Mouse (Mus musculus) cortical plate, adult 2 months (tissue): ENCODE measurements around the gene Blnk.

Source experiments
- CTCF ChIP-seq: fragments of 200-500 bp; IDR thresholded peaks from 2 replicates; pipeline ENCODE4 v1.5.1; 2011; ENCODE audit warnings: mild to moderate bottlenecking, control low read depth, low read length; ENCODE audit not compliant: insufficient read depth; ENCODE audit errors: extremely low read depth
- POLR2A ChIP-seq: fragments of 200-500 bp; IDR thresholded peaks from 2 replicates; pipeline ENCODE4 v1.6.1; 2011; ENCODE audit warnings: mild to moderate bottlenecking, low read length, control low read depth; ENCODE audit not compliant: insufficient read depth; ENCODE audit errors: extremely low read depth

- no peak for TF ChIP-seq POLR2A
- TF ChIP-seq CTCF, result no peak
Measured at GRCm38 (mm10) chr19:40976946-40977917, 17.1 kb downstream of the Blnk start.
